Comparison of ENCODE assay signal across 19 mouse cellular contexts in the genomic region with DNA sequence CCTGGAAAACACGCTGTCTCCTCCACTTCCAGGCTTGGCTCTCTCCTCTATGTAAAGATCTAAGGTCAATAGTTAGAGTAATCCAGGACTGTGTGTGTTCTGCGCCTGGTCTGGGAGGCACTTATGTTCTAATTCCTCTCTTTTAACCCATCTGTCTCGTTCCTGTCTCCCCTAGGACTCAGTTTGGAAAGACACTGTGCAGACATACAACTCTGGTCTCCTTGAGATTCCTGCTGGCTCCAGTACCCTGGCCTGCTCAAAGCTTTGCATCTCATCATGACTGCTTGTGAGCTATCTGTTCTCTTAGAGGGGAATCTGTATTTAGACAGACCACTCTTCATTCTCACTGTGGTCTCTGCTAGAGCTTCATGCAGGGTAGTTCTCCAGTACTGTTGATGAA.
DNase-seq lines count a peak whose midpoint lies in the region; ATAC-seq and TF ChIP-seq lines count a peak whose summit lies in the region.
"Had no signal": no experiment of that assay in that cellular context is flagged by ENCODE, and none has a peak within 500 bp of the region (broad histone marks: within the 10 kb centered on the region; RNA-seq: fewer than 3 reads in every experiment).

No protein-coding gene starts in this region.

- WGBS in heart, embryonic 12.5 days = 70% methylated on average over 3 of the region's 3 CpGs
- 54% methylated on average over 3 of the region's 3 CpGs for WGBS in intestine, embryonic 15.5 days
- 52% methylated on average over 3 of the region's 3 CpGs for WGBS in stomach, embryonic 14.5 days
- 88% methylated on average over 3 of the region's 3 CpGs for WGBS in midbrain, postnatal 0 days

- H3K9ac ChIP-seq in heart, embryonic 12.5 days = no peak overlapping the region
- H3K9ac ChIP-seq in intestine, embryonic 15.5 days = no peak overlapping the region
- H3K9ac ChIP-seq in stomach, embryonic 14.5 days (replicated peaks; ENCODE audit: low read depth, low read length) = no peak overlapping the region
- no peak overlapping the region for H3K9ac ChIP-seq in midbrain, postnatal 0 days (replicated peaks; ENCODE audit: low read length, poor library complexity, severe bottlenecking)
- H3K9ac ChIP-seq: forebrain, embryonic 12.5 days; hindbrain, embryonic 13.5 days had no signal

- no peaks in the 10 kb centered on the region for H3K9me3 ChIP-seq in heart, embryonic 12.5 days (replicated peaks)
- no peaks in the 10 kb centered on the region for H3K9me3 ChIP-seq in intestine, embryonic 15.5 days
- no peaks in the 10 kb centered on the region for H3K9me3 ChIP-seq in stomach, embryonic 14.5 days (ENCODE audit: control insufficient read depth, low read depth, low read length)
- H3K9me3 ChIP-seq in midbrain, postnatal 0 days (ENCODE audit: low read length) = no peaks in the 10 kb centered on the region
- H3K9me3 ChIP-seq: forebrain, embryonic 12.5 days; G1E; hindbrain, embryonic 13.5 days had no signal

- DNase-seq in heart, postnatal 25 days (ENCODE audit: low spot score) = no peak
- DNase-seq in yolk sac, embryonic 10.5 days (ENCODE audit: low spot score) = peak; percentile 64
- no peak for DNase-seq in midbrain, postnatal 0 days (ENCODE audit: low spot score)
- no peak for DNase-seq in kidney, postnatal 4 days
- DNase-seq: adrenal gland, adult 8-10 months; adrenal gland, postnatal 36 days; cerebellum, adult 2 months; cerebellum, postnatal 10 days; gastrocnemius, postnatal 10 days; kidney, adult 2 months had no signal

- no peak for ATAC-seq in heart, embryonic 12.5 days (ENCODE audit: insufficient number of reproducible peaks, low FRiP score)
- ATAC-seq in intestine, embryonic 15.5 days = peak; percentile 75
- peak; percentile 65 for ATAC-seq in stomach, embryonic 14.5 days (ENCODE audit: insufficient number of reproducible peaks, insufficient read depth, low FRiP score, low read depth)
- no peak for ATAC-seq in midbrain, postnatal 0 days (ENCODE audit: low FRiP score)
- ATAC-seq: CD4-positive, CD25-positive, alpha-beta regulatory T cell, adult 4 months; forebrain, embryonic 16.5 days had no signal

- no peak overlapping the region for H3K4me3 ChIP-seq in heart, embryonic 12.5 days
- H3K4me3 ChIP-seq in intestine, embryonic 15.5 days (replicated peaks) = no peak overlapping the region
- no peak overlapping the region for H3K4me3 ChIP-seq in stomach, embryonic 14.5 days (ENCODE audit: low read depth, low read length)
- H3K4me3 ChIP-seq in midbrain, postnatal 0 days (ENCODE audit: low read depth, low read length) = no peak overlapping the region
- H3K4me3 ChIP-seq: forebrain, embryonic 12.5 days; hindbrain, embryonic 13.5 days had no signal

- peak overlapping the region; percentile 34; the same call in 1 of the 2 replicates for H3K27ac ChIP-seq in heart, embryonic 12.5 days (ENCODE audit: poor library complexity, severe bottlenecking)
- H3K27ac ChIP-seq in intestine, embryonic 15.5 days = no peak overlapping the region
- H3K27ac ChIP-seq in stomach, embryonic 14.5 days (ENCODE audit: low read length) = no peak overlapping the region
- no peak overlapping the region for H3K27ac ChIP-seq in midbrain, postnatal 0 days (ENCODE audit: low read depth, low read length)
- H3K27ac ChIP-seq: forebrain, embryonic 12.5 days; hindbrain, embryonic 13.5 days had no signal

- H3K27me3 ChIP-seq in heart, embryonic 12.5 days (replicated peaks) = no peaks in the 10 kb centered on the region
- H3K27me3 ChIP-seq in intestine, embryonic 15.5 days (replicated peaks) = no peaks in the 10 kb centered on the region
- no peaks in the 10 kb centered on the region for H3K27me3 ChIP-seq in stomach, embryonic 14.5 days (ENCODE audit: control insufficient read depth, insufficient read depth, low read length)
- H3K27me3 ChIP-seq in midbrain, postnatal 0 days (ENCODE audit: insufficient read depth, low read length) = no peaks in the 10 kb centered on the region
- H3K27me3 ChIP-seq: forebrain, embryonic 12.5 days; hindbrain, embryonic 13.5 days had no signal

- intact Hi-C loops in heart, postnatal 25 days (cut with DNase I) = no loop called here

- no peak overlapping the region for H3K4me2 ChIP-seq in heart, embryonic 12.5 days
- no peak overlapping the region for H3K4me2 ChIP-seq in intestine, embryonic 15.5 days (replicated peaks)
- no peak overlapping the region for H3K4me2 ChIP-seq in stomach, embryonic 14.5 days (replicated peaks; ENCODE audit: low read depth, low read length)
- no peak overlapping the region for H3K4me2 ChIP-seq in midbrain, postnatal 0 days (ENCODE audit: low read depth, low read length, poor library complexity, severe bottlenecking)
- H3K4me2 ChIP-seq: forebrain, embryonic 12.5 days; heart, embryonic 11.5 days; hindbrain, embryonic 13.5 days had no signal

- peaks cover 59% of the 10 kb centered on the region for H3K36me3 ChIP-seq in heart, embryonic 12.5 days
- no peaks in the 10 kb centered on the region for H3K36me3 ChIP-seq in intestine, embryonic 15.5 days
- no peaks in the 10 kb centered on the region for H3K36me3 ChIP-seq in stomach, embryonic 14.5 days (ENCODE audit: control insufficient read depth, insufficient read depth, low read length)
- H3K36me3 ChIP-seq in midbrain, postnatal 0 days (ENCODE audit: insufficient read depth, low read length) = no peaks in the 10 kb centered on the region
- H3K36me3 ChIP-seq: forebrain, embryonic 12.5 days; G1E; hindbrain, embryonic 13.5 days had no signal

- H3K4me1 ChIP-seq in heart, embryonic 12.5 days (replicated peaks) = peaks cover 28% of the 10 kb centered on the region
- H3K4me1 ChIP-seq in intestine, embryonic 15.5 days (replicated peaks) = 0 out of 2 replicates have a peak, but pooled peaks cover 3% of the 10 kb centered on the region
- H3K4me1 ChIP-seq in stomach, embryonic 14.5 days (ENCODE audit: control insufficient read depth, insufficient read depth, low read length) = 0 out of 2 replicates have a peak, but pooled peaks cover 3% of the 10 kb centered on the region
- no peaks in the 10 kb centered on the region for H3K4me1 ChIP-seq in midbrain, postnatal 0 days (ENCODE audit: insufficient read depth, low read length)
- H3K4me1 ChIP-seq: forebrain, embryonic 12.5 days; hindbrain, embryonic 13.5 days had no signal

- TF ChIP-seq CTCF in midbrain, postnatal 0 days (IDR thresholded peaks at IDR 0.05) = no peak

Comparison
In these comparisons a context has a peak if more than half of its experiments do, and no peak if none do; other contexts are left out.
1. ATAC-seq: peak in intestine, embryonic 15.5 days (single experiment) and stomach, embryonic 14.5 days (single experiment); none in heart, embryonic 12.5 days (single experiment) and midbrain, postnatal 0 days (single experiment).